Mouse (Mus musculus) activated CD4-positive, CD25-positive, alpha-beta regulatory T cell, adult 4 months (primary cell): ENCODE measurements around the gene Med8. TPM values are rescaled to one million over a fixed set of nuclear protein-coding genes. Genes with fewer than 3 reads are reported as not detected.
A peak's percentile ranks its signal among the peaks of the same experiment; 100 is the strongest.

Experiments
- ATAC-seq: one replicate; pipeline ENCODE4 v1.8.0; 2017
- polyA plus RNA-seq, 2 experiments: library from polyadenylated mRNA; unstranded; fragments of 100-300 nt; shearing (Covaris generic); gene quantifications; one replicate each; pipeline ENCODE4 v1.2.1; 2017

Gene Med8
- polyA plus RNA-seq, 2 experiments from 2014 or later: 115 to 118 TPM

DNA sequence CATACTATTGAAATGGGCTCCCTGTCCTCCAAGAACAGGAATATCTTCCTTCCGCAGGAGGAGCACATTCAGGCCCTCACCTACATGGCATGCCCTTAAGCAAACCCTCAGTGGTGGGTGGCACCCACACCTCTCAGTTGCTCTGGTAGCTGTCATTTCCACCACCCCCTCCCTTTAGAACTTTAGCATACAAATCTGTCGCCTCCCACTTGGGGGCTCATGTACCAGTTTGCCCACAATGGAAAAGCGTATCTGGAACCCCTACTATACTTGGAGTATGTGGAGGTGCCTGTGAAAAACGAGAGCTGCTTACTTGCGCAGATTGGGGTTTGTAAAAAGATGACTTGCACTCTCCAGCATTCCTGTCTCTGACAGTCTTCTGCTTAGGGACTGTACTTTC lies 7.2 kb downstream of the Med8 start:
- ATAC-seq: no peak

DNA sequence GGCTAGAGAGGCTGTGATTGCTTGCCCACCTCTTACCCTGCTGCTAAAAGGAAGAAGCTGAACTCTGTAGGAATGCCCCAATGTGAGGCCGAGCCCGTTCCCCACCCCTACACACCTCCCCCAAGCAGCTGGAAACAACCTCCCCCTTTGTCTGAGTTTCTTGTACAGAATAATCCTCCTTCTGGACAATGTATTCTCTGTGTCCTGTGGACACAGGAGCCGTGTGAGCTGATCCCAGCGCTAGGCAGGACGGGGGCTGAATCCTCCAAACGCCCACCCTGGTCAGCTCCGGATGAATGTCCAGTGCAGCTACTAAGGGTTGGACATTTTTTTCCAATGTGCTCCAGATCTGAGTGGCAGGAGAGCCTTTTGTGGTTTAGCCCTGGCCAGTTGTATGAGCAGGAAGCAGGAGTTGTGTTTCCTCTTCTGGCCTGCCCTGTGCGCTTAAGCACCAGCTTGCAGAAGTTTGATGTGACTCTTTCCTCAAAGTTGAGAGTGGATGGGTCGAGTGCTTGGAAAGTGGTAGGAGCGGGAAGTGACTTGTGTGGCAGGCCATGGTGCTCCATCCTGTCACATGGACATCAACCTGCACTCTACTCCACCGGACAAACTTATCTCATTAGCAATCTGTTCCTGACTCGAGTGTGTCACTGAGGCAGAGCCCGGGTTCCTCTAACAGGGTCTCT lies 8.1 kb downstream of the Med8 start:
- ATAC-seq: no peak

DNA sequence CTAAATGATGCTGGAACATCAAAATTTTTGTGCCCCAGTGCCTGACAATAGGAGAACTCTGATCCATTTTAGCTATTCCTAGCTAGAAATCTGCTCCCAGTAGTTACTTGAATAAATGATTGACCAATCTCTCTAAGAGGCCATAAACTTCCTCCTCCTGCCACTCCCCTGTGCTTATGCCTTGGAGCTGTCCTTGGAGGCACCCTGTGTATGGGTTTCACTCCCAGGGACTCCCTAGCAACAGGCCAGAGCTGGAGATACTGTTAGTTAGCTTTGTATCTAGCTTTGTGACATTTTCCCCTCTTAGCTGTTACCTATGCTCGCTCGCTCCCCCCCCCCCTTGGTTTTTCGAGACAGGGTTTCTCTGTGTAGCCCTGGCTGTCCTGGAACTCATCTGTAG lies 12.2 kb downstream of the Med8 start:
- no peak for ATAC-seq

DNA sequence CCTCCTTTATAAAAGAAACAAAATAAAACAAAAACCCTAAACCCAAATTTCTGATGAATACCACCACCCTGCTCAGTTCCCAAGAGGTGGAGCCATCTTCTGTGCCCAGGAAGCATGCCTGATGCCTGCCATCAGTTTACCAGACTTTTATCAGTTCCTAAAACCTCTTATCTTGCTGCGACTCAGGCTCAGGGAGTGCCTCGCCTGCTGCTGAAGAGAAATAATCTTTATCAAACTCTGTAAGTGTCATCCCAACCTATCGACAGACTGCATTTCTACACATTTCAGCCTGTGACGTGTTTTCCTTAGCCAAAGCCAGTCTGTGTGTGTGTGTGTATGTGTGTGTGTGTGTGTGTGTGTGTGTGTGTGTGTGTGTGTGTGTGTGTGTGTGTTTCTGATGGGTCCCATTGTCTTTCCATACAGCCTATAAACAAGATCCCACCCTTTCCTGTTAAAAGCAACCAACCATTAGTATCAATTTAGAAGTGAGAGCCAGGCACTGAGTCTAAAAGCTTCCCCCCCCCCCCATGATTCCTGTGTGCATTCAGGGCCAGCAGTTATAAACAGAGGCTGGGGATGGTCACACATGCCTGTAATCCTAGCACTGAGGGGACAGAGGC lies 15.5 kb downstream of the Med8 start:
- ATAC-seq: no peak

DNA sequence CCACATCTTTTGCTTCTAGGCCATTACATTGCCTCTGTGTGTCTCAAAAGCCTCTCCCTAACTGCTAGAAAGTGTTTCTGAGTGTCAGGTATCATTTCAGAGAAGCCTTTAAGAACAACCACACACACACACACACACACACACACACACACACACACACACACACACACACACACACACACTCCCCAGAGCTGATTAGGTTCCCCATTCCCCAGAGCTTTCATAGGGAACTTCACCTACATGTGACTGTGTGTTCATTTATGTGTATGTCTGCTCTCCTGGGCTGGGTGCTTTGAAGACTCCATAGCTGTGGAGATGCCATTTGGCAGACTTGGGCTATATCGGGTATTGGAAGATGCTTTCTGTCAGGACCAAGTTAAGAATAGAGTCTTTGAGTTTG lies 16.2 kb downstream of the Med8 start:
- ATAC-seq: no peak

DNA sequence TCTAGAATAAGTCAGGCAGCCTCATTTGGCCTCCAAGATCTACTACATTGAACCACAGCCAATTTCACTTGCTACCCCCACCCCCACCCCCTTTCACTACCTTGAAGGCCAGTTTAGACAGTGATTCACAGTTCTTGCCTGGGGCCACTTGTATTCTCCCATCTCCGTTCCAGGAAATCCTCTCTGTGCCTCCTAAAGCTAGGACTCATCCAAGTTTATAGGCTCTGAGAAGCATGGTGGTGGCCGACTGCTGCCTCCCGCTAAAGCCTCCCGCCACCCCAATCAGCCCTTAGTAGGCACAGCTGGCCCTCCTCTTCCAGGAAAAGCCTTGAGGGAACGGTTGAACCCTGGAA lies 18.3 kb downstream of the Med8 start:
- peak; percentile 3 for ATAC-seq

DNA sequence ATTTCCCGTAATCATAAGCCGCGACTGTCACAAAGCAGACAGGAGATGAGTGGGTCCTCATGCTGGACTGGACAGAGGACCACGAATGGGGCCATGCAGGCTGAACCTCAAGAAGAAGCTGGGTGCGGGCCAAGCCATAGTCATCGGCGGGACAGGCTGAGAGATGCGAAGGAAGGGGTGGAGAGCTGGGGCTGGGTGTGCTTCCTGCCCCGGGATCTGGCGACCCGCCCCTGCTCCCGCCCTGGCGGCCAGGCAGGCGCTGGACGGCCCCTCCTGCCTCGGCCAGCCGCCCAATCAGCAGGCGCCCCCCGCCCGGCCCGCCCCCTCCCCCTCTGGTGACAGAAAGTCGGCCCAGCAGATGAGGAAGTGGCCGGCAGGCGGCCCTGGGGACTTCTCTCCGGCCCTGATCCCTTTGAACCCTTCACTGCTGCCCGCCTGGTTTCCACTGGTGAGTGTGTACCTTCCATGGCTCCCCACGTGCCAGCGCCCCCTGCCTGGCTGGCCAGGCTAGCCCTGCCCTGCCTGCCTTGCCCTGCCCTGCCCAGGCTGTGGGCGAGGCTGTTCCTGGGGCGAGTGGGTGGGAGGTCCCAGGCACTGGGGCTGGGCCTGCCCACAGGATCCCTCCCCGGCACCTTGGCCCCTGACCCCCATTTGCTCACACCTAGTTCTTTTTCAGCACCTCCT lies 18.8 kb downstream of the Med8 start, which contains the start of gene Elovl1:
Elovl1 (plus strand) TSS at position 326 of the 684 bp plus-strand sequence.
- ATAC-seq: peak; percentile 87

DNA sequence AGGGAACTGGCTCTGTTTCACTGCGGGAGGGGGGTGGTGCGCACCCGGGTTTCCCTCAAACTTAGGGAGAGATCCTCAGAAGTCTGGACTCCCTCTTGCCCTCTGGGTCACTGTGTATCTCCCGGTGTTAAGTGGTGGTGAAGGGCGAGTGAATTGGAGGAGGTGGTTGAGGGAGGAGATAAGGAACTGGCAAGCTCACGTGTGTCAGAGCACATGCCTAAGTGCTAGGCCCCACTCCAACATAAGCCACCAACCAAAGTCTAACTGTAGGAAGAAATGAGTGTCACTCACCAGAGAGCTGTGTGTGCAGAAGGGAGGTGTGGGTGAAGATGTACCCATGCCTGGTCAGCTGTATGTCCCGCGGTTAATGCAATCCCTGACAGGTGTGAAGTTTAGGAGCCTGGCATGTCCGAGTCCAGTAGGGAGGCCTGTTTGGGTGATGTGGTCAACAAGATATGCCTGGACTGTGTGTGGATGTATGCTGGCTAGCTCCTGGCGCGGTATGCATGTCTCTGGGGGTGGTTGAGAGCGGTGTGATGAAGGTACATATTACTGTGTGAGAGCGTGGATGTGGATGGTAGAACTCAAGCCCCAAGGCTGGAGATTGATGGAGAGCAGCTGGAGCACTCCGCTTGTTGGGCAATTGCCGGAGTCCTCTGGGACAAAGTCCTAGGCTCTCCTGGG lies 19.5 kb downstream of the Med8 start:
- ATAC-seq: peak; percentile 9

DNA sequence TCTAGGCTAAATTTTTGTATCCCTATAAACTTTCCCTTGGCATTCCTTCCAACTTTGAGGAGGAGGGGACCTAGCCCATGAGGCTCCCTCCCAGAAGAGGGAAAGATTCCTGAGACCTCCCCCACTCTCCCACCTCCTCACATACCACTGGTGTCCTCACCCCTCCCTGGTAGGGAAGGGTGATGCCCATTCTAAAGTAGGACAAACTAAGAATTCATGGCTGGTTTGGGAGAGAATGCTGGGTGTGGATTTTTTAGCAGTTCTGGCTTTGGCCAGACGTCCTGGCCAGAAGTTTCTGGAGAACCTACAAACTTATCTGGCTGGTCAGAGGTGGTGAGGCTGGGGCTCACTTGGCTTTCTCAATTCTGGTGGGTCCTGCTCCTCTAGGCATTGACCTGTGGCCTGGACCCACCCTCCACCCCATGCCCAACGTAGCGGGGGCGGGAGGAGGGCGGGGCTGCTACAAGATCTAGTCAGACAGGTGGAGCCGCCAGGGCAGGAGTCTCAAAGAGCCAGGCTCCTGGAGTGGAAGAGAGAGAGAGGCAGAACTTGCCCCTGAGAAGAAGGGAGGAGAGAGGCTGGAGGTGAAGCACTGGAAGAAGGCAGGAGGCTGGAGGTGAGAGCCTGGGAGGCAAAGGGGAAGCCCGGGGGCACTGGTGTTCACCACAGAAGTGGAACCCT lies 20.2 kb downstream of the Med8 start:
- no peak for ATAC-seq

DNA sequence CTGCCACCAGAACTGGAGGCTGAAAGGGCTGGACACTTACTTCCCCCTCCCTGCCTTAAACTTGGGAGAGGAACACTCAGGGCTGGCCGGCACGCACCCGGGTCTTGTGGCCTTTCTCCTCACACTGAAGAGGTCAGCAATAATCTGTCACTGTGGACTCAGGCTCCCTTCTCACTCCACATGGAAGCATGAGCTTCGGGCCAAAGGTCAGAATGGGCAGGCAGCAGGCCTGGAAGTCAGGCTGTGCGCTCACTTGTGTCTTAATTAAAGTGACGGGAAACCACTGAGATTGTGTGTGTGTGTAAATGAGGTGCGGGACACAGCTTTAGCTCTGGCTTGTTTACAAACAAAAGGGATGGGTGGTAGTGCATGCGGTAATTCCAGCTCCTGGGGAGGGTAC lies 23.2 kb downstream of the Med8 start:
- ATAC-seq: no peak

DNA sequence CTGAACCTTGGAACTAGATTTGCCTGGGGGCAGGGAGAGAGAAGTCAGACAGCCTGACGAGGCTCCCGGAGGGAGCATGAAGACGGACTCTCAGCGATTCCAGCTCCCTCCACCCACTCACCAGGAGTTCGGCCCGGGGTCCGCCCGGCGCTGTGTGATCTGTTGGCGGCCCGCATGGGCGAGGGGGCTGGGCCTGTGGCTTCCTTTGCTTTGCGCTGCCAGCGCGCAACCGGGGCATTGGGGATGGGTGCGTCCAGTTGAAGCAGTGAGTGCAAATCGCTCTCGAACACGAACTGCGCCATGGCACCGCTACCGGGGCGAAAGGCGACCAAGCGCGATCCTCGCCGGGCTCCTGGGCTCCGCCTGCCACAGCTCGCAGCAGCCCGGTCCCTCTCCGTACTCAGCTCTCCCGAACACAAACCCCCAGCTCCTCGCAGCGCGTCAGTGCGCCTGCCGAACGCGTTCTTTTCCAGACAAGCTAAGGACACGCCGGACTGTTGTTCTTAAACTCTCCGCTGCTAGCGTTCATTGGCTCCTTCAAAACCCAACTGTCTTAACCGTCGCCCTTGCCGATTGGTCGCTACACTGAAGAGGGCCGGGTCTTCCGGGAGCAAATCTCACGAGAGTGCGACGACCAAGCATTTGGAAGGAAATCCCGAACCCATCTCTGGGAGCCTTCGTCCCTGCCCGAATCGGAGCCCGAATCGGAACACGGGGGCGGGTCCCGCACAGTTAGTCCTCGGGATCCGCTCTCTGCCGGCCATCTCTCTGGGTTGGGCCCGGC lies 27.9 kb downstream of the Med8 start, which contains the start of gene Cdc20:
Cdc20 (minus strand) TSS at position 533 of the 784 bp plus-strand sequence.
- peak; percentile 99 for ATAC-seq

DNA sequence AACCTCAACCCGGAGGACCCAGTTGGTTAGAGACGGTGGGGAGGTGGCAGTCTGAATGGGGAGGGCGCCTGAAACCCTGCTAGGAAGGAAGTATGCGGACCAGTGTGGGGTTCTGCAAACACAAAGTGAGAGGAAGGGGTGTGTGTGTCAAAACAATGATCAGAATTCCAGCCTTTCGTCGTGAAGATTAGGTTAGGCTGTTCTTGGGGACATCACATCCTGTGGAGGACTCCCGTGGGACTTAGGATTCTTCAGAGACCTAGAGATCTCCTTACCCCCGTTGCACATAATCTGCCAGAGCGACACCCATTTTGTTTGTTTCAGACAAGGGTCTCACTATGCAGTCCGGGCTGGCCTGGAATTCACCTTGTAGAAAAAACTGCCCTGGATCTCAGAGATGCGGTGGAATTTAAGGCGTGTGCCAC lies 28.7 kb downstream of the Med8 start:
- peak; percentile 20 for ATAC-seq

DNA sequence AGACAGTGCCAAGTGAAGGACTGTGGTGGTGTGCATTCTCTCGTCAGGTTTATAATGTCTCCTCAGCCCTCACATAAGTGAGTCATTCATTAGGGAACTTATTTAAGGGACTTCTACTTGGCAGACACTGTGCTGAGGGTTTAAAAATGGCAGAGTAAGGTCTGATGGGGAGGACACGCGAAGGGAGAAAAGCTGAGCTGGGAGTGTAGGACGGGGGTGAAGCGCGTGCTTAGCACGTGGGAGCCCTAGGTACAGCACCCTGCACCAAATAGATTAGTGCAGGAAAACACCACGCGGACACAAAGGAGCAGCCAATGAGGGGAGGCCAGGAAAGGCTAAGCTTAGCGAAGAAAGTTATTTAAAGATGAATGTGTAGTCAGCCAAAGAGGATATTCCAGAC lies 36.0 kb downstream of the Med8 start:
- ATAC-seq: no peak

DNA sequence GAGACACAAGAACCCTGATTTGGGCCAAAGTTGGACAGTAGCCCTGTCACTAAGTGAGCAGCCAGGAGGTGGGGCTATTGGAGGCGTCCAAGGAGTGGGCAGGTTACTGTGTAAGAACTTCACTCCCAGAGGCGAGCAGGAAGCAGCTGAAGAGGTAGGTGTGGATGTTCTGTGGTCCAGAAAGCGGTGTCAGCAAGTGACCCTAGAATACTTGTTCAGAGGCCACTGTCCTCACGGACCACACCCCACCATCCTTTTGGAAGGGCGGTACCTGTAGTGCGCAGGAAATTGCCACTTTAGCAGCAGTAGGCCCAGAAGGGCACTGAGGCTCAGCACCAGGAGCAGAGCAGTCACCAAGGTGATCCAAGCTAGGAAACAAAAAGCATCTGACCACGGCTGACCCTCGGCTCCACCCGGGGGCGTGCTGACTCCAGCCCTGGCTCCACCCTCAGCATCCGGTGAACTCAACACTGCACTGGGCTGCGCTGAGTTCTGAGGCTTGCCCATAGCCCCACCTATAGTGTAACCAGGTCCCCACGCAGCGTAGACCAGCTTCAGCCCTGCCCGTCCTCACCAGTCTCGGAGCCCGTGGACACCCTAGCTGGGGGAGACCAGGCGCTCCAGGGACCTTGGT lies 36.8 kb downstream of the Med8 start:
- no peak for ATAC-seq

DNA sequence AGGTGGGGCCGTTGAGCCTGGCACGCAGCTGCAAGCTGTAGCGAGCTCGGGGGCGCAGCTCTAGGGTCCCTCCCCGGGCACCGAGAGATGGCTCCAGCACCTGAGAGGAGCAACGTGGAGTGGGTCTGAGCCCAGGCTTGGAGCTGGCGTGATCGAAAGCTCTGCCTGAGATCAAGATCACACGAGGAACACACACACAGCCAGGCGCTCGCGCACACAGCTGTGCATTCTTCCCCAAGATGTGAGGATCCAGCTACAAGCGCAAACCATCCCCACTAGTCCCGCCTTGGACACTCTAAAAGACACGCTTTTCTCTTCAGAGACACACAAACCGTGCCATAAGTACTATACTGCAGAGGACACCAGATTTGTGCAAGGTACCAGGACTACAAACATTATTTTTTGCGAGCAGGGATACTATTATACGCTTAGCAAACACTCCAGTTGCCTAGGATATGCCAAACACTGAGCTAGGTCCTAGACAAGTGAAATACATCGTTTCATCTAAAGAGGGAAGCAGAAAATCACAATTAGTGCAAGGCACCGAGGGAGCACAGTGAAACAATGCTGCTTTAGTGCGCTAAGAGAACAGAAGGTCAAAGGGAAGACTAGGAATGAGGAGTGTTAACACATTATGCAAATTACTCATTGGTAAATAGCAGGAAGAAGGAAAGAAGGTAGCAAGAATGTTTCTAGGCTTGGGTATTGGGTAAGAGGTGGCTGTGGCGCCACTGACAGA lies 37.4 kb downstream of the Med8 start:
- no peak for ATAC-seq

DNA sequence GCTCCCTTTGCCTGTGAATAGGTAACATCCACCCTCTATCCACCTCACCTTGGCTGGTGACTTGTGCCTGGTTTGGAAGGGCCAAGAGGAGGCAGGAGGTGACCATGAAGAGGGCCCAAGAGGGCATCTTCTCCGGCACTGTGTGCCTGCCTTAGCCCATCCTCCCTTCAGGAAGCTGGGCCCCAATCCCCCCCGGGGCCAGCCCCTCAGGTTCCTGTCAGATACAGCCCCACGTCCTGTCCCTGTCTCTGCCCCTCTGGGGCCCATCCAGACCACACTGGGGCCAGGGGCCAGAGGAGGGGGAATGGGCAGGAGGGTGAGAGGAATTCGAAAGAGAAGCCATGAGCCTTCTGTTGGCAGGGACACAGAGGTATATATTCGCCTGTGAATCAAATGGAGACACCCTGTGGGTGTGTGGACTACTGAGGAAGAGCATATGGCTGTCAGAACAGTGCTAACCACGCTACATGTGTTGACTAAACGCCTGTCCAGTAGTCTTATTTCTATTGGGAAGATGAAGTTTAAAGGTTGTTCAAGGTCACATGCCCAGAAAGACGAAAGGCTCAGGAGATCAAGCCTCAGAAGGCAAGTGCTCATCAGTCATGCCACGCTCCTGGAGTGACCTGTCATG lies 48.3 kb downstream of the Med8 start, which contains the start of gene Mpl:
Mpl (minus strand) TSS at position 169 of the 631 bp plus-strand sequence.
- ATAC-seq: no peak

DNA sequence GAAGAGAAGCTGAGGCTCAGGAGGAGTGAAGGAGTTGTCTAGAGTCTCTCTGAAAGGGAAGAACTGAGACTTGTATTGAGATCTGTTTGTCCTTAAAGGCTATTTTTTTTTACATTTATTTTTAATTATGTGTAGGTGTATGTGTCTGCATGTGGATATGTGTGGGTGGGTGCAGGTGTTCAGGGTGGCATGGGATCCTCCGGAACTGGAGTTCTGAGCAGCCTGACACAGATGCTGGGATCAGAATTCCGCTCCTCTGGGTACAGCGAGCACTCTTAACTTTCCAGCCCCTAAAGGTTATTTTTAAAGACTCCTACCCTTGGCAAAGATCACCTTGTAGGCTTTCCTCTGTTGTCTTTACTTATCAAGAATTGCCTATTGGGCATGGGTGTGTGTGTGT lies 55.8 kb downstream of the Med8 start:
- no peak for ATAC-seq
